Mouse (Mus musculus): ENCODE data around the gene Lpo.
"Not testable (repeated sequence)": the region's sequence is repeated elsewhere in the genome, so short reads cannot be mapped to it uniquely, and the experiment has no call there.

The Lpo gene

DNA sequence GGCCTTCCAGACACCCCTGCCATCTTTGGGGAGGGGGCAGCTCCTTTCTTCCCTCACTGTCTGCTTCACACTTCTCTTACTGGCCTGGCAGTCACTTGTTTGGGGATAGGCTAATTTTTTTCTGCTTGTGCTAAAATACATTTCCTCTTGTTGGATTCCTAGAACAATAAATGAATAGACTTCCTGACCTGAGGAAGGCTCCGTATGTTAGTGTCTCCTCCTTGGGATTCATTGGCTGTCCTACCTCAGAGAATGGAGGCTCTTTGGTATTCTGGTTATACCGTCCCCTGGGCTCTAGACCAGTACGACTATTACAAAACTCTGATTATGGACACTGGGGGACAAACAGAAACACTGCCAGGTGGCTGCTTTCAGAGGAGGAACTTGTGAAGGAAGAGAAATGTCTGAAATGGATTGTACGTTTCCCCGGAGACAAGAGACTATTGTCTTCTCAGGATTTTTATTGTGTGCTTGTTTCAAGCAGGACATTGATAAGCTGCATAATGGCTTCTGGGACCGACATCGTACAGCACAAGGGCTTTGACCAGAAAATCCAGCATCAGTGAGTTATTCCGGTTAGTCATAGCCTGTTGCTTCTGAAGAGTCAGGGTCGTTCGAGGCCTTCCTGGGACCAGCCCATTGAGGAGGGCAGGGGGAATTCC, at the start of gene Lpo:
Gene Lpo, minus strand, starts transcription at position 51 of the 662 bp plus-strand sequence.
- no peak for DNase-seq (ENCODE audit: low spot score)

DNA sequence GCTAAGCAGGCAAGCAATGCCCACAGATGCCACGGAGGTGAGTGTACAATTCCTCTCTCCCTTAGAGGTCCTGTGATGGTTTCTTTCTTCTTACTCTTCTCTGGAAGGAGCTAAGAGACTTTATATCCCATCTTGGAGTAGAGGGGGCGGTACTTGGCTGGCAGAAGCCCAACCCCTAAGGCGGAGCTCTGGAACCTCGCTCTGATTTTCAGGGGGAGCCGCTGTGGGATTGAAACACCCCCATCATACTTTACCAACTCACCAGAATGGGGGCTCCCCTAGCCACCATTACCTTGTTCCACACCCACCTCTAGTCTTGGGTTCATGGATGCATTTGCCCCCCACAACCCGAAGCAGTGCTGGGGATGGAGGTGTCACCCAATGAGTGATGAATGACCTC, 47.3 kb upstream of the Lpo start, which contains the start of gene Epx:
Gene Epx, minus strand, starts transcription at position 101 of the 400 bp plus-strand sequence.
- no peak for DNase-seq (ENCODE audit: low spot score)

DNA sequence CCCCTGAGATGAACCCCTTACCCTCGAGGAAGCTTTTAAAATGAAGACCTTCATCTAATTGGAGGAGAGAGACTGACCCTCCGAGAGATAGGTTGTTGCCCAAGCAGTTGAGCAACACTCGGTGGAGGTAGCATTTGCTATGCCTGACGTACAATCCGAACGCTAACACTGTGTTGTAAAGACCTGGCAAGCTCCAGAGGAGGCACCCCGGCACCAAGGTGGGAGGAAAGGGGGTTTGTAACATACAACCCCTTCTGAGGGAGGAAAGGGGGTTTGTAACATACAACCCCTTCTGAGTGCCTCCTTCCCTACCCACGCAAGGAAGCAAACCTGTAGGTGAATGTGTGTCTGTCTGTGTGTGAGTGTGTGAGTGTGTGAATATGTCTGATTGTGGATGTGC, 43.7 kb upstream of the Lpo start:
- DNase-seq (ENCODE audit: low spot score) = no peak

DNA sequence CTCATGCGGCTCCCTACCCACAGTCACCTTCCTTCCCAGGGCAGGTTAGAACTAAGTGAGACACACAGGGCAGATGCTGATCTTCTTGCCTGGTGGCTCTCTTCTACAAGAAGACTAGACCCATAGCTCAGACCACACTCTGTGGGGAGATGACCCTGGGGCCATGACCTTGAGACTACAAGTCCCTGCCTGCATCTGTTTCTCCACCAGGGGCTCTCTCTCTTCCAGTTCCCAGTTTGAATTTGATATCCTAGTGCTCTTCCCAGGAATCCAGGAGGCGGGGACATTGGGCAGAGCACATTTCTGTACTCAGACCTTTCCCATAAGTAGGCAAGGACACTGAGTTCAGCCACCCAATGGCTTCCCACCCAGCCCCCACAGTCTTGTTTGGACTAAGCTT, 42.0 kb upstream of the Lpo start:
- DNase-seq (ENCODE audit: low spot score) = no peak

DNA sequence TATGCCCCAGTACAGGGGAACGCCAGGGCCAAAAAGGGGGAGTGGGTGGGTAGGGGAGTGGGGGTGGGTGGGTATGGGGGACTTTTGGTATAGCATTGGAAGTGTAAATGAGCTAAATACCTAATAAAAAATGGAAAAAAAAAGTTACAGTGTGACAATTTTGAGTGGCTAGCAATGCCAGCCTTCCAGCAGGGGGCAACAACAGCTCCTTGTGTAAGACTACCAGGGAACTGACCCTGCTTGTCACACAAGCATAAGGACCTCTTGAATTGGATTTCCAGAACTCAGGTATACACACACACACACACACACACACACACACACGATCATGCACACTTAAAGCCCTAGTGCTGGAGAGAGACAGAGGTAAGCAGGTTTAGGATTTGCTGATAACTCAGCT, 38.8 kb upstream of the Lpo start:
- not testable (repeated sequence) for DNase-seq (ENCODE audit: low spot score)

DNA sequence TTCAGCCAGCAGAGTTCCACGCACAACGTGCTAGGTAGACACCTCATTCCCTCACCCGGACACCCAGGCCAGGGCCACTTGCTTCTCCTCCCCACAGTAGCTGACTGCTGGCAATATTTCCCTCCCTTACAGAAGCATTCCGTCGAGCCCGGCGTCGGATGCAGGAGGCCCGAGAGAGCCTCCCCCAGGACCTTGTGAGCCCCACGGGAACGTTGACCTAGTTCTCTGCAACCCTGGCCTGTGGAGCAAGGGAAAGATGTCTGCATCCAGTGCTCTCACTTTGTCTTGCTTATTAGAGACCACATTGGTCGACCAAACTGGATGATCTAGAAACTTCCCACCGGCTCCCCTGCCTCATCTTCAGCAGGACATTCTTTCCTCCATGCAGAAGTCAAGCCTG, 34.7 kb upstream of the Lpo start:
- DNase-seq (ENCODE audit: low spot score) = no peak

DNA sequence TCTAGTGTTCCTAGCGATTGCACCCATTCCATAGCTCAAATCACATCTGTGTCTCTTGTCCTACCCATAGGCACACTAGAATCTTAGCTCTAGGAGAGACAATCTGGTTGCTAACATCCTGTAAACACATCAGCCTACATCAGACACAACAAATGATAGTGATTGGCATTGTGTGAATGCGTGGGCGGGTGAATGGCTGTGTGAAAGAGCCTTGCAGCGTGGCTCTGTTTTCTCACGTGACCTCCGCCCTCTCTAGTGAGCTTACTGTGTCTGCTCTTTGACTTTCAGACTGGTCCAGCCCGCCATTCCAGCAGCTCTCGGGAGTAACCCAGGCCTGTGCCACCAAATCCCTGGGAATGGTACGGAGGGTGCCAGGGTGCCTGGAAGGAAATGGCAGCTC, 32.3 kb upstream of the Lpo start:
- DNase-seq (ENCODE audit: low spot score) = no peak

DNA sequence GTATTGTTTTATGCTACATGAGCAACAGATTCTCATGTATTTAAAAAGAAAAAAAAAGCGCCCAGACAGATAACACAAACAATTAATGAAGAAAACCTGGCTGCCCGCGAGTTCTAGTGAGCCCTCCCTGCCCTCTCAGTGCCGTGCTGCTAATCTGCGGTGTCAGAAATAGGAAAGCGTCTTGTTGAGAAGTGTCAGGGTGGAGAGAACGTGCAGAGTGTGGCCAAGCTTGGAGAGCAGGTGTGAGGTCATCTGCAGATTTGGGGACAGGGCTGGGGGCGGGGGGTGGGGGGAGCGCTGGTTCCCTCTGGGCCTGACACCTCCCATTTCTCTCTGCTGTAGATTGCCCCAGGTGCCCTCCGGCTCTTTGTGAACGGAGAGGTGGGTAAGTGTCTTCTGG, 31.2 kb upstream of the Lpo start:
- no peak for DNase-seq (ENCODE audit: low spot score)

DNA sequence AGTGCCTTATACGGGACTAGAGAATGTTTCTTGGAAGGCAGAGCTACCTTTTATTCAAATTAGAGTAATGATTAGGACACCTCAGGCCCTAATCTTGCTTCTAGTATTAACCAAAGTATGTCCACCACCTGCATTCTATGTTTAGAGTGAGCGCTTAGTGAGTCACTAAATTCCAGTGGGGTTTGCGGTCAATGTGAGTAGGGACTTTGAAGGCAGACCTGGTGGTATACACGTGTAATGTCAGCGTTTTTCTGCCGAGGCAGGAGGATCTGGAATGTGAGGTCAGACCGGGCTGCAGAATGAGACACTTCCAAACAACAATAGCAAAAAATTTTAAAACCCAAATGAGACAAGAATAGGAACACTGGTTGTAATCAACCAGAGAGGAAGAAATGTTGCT, 26.5 kb upstream of the Lpo start:
- no peak for DNase-seq (ENCODE audit: low spot score)

DNA sequence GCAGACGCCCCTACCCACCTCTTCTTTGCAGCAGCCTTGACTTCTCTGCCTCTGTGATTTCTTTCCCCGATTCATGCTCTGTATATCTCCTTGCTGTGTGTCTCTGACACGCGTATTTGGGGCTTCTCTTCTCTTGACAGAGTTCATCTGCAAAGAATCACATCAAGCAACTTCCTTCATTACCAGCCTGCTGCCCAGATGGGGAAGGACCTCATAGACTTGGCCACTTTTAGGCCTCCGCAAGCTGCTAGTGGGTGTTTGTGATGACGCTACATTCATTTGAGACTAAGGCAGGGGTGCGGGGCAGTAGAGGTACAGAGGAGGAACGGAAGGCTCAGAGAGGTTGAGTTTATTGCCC, 25.5 kb upstream of the Lpo start:
- DNase-seq (ENCODE audit: low spot score) = no peak

DNA sequence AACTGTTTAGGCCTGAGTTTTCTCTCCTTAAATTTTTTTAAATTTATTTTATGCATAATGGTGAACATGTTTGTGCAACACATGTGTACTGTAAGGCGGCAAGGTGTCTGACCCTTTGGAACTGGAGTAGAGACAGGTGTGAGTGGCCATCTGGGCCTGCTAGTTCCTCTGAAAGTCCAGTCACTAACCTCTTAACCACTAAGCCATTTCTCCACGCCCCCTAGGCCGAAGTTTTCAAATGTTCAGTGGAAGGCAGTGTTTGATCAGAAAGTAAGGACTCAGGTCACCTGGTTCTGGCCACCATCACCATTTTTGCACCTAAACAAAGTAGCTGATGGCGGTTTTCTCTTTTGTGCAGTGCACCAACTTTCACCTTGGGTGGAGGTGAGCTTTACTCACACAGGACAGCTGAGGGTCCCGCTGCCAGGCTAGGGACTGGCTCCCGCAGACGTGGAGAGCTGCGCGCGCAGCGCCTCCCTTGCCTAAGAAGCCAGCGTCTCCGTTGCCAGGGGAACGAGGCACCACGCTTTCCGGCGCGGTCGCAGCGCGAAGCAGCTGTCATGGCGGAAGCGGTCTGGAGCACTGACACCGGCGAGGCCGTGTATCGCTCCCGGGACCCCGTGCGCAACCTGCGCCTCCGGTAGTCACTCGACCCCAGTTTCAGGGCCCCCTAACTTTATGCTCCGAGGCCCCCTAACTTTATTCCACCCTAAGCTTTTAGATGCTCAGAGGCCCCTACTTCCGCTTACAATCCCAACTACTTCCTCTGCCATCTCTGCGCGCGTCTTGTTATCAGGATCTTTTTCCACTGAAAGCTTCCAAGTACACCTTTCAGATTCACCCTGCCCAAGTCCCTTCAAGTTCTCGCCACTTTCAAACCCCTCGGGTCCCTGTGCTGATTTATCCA, 24.9 kb upstream of the Lpo start, which contains the start of gene Mks1:
Gene Mks1, plus strand, starts transcription at position 526 of the 907 bp plus-strand sequence.
- DNase-seq (ENCODE audit: low spot score) = peak; percentile 79

DNA sequence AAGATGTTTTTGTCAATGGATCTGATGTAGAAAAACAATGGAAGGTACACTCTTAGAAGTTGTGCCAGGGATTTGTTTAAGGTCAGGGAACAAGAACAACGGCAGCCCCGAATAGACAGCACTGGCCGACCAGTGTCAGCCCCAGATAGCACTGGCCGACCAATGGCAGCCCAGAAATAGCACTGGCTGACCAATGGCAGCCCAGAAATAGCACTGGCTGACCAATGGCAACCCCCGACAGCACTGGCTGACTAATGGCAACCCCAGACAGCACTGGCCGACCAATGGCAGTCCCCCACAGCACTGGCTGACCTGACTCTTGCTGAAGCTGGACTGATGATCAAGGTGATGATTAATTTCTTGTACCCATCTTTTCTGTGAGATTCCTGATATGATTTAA, 19.8 kb upstream of the Lpo start:
- DNase-seq (ENCODE audit: low spot score) = no peak

DNA sequence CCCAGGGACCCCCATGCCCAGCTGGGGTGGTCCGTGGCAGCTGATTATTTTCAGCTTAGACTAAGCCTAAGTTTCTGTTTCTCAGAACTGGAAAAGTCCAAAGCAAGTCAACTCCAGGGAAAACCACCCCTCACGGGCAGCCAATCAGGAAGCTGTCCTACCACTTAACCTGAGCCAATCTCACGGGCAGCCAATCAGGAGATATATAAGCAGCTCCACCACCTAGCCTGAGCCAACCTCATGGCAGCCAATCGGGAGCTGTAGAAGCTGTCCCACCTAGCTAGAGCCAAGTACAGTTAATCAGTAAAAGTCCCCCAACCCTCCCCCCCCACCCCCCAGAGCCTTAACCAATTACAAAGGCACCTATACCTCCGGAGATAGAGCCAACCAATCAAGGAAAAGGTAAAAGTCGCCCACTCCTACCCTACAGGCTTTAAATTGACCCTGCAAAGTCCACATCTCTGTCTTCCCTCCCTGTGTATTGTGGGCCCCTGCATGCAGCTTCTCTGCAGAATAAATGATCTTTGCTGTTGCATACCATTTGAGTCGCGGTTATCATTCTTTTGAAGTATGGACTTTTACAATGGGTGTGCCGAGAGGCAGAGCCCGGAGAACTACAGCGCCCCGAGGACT, 19.0 kb upstream of the Lpo start:
- no peak for DNase-seq (ENCODE audit: low spot score)

DNA sequence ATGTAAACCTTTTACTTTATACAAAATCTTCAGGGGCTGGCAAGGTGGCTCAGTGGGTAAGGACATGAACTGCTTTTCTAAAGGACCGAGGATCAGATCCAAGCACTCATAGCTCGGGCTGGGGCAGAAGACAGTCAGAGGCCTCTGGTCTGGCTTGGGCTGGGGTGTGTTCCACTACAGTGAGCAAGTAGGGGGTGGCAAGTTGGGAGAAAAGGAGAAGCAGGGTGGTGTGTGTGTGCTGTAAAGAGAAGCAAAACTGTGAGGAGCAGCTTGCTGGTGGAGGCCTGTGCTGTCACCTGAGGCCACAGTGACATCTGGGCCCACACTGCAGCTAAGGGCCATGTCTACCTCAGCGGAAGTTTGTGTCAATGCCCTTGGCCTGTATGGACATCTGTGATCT, 13.3 kb upstream of the Lpo start:
- no peak for DNase-seq (ENCODE audit: low spot score)

DNA sequence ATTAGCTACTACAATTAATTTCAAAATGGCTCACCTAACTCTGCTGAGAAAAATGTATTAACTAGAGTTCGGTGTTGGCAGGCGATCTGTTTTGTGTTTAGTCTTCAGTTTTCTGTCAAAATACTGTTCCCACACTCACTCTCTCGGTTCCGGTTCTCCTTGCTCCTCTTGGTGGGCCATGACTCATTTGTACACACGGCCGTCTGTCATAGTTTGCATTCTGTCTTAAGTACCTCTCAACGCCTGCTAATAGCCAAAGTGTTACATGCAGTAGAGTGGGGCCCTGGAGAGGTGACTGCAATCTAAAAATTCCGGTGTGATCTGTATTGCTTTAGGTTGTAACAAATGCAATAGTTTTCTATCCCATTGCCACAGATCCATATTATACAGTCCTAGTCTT, 12.6 kb upstream of the Lpo start:
- DNase-seq (ENCODE audit: low spot score) = no peak

DNA sequence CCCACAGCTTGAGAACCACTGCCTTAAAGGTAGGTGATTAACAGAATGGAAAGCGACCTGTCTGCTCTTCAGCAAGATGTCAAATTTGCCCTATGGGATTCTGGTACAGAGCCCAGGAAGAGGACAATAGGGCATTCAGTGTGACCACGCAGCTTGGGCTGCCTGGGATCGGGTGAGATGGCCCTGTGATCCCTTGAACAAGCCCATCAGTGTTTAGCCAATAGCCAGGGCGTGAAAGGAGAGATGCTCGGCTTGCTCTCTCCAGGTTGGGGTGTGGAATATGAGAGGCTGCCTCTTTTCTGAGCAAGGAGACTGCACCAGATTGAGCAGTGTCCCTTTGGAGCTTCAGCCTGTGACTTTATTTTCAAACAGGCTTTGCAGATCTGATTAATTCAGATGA, 6.6 kb downstream of the Lpo start:
- DNase-seq (ENCODE audit: low spot score) = no peak

DNA sequence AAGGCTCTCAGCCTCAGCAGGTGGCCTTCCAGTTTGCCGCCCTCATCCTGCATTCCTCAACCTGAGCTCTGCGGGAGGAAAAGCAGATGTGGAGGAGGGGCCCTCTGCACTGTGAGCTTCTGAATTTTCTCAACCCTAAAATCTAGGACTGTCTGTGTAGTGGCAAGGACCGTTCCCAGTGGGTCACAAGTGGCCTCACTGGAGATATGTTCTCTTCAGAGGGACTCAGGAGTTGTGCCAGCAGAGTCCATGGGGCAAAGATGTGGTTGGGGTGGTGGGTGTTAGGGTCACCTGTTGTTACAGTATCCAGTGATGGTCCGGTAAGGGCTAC, 10.7 kb downstream of the Lpo start:
- no peak for DNase-seq (ENCODE audit: low spot score)

DNA sequence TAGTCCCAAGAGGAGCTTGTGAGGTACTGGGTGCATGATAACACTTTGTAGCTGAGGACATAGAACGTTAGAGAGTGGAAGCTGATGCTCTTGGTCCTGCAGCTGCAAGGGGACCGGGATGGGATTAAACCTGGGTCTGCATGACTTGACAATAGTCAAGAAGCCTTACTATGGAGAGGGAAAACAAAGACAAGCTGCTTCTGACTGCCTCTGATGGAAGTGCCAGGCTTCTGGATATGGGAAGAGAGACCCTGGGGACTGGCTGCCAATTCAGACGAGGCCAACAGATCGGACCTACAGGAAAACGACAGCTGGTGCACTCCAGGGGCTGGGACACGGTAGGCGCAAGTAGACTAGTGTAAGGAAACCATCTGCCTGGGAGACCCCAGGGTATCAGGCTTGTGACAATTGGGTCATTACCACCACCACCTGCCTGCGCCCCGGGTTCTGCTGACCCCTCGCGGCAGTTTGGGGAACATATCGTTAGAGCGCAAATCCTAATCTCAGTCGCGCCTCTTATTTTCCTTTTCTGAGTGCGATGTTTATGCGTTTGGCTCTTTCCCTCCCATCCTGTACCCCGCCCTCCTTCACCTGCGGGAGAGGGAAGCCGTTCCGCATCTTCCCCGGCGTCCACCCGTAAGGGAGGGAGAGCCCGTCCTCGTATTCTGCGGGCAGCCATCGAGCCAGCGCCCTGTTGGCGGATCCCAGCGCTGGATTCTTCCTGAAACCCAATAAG, 11.2 kb downstream of the Lpo start:
- DNase-seq (ENCODE audit: low spot score) = no peak

DNA sequence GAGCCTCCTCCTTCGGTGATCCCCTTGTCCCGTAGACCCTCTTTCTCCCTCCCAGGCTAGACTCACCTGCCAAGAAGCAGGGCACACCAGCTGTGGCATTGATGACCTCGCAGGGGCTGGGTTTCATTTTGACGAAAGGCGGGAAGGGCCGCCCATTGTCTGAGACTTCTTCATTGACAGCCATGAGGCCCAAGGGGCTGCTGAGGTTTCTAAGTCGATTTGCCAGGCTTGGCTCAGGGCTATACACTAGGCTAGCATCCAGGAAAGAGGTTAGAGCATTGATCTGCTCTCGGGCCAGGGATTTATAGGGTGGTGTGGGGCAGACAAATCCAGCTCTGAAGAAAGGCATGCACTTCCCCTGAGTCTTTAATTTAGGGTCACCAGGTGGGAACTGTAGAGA, 13.3 kb downstream of the Lpo start:
- DNase-seq (ENCODE audit: low spot score) = no peak

DNA sequence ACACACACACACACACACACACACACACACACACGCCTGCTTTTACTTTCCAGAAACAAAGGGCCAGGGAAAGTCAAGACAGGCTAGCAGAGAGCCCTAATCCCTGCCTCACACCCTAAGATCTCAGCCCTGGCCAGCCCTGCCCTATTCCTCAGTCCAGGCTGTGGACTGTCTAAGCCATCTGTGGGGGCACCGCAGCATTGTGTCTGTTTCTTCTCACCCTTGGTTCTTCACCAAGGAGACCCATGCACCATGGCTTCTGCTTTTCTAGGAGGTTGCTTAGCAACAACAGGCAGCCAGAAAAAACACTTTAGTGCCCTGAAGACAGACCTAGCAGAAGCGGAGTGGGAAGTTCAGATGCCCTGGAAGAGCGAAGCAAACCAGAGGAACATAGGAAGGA, 16.7 kb downstream of the Lpo start:
- no peak for DNase-seq (ENCODE audit: low spot score)

DNA sequence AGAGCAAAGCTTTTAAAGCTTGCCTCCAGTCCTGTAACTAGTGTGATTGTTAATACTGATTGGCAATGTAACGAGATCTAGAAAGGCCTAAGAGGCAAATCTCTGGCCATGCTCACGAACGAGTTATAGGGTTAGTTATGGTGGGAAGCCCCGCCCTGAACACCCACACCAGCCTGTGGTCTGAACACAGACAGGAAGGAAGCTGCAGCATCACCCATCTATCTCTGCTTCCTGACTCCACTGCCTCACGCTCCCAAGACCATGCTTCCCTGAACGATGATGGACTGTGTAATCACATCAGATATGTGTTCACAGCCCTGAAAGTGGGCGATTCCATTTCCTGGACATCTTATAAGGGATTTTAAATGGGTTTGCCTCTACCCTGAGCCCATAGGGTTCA, 19.9 kb downstream of the Lpo start:
- no peak for DNase-seq (ENCODE audit: low spot score)

DNA sequence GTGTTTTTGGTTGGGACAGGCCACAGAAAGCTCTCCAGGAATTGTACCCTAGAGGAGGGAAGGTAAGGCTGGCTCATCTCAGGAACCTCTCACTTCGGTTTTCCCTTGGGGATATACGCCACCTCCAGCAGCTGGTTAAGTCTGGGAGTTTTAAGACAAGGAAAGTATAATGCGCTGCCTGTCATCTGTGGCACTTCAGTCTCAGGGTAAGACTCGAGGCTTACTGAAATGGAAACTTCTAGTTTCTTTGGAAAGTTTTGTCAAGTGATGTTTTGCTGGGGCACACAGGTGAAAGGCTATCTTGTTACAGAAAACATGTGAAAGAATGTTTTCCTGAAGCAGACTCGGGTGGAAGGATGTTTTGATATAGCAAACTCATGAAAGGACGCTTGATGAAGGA, 20.7 kb downstream of the Lpo start:
- DNase-seq (ENCODE audit: low spot score) = no peak

DNA sequence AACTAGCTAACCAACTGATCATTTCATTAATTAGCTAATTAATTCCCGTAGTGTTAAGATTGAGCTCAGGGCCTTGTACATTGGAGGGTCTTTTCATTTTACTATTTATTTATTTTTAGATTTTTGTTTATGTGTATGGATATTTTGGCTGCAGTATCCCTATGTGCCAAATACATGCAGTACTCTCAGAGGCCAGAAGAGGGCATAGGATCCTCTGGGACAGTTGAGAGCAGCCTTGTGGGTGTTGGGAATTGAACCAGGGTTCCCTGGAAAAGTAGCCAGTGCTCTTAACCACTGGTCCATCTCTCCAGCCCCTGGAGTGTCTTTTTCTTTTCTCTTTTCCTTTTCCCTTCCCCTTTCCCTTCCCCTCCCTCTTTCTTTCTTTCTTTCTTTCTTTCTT, 22.6 kb downstream of the Lpo start:
- DNase-seq (ENCODE audit: low spot score) = no peak

Data from ovary, postnatal 10 days (tissue).